Mouse (Mus musculus) 3T3-L1 (cell line): ENCODE measurements around the gene Hcfc2.
A peak's percentile ranks its signal among the peaks of the same experiment; 100 is the strongest.

ENCODE experiments used
- DNase-seq: peaks from one replicate; pipeline ENCODE4 v3.0.0-alpha.2; 2015; ENCODE audit warnings: low read depth, low spot score

Gene Hcfc2

GRCm38 (mm10) chr10:82770713-82771112 is 74.8 kb downstream of the Hcfc2 start:
- DNase-seq: no peak

GRCm38 (mm10) chr10:82771595-82772170 is 75.7 kb downstream of the Hcfc2 start:
- no peak for DNase-seq

GRCm38 (mm10) chr10:82774841-82775240 is 78.9 kb downstream of the Hcfc2 start:
- DNase-seq: no peak

- peak; percentile 73 for DNase-seq
Observed at GRCm38 (mm10) chr10:82777075-82777474, 81.1 kb downstream of the Hcfc2 start.

- DNase-seq: no peak
Observed at GRCm38 (mm10) chr10:82777886-82778285, 81.9 kb downstream of the Hcfc2 start.

GRCm38 (mm10) chr10:82778791-82779549 is 83.0 kb downstream of the Hcfc2 start:
- no peak for DNase-seq

GRCm38 (mm10) chr10:82779831-82780230 is 83.9 kb downstream of the Hcfc2 start:
- DNase-seq: no peak

- DNase-seq: peak; percentile 72
Observed at GRCm38 (mm10) chr10:82780322-82780721, 84.4 kb downstream of the Hcfc2 start.

GRCm38 (mm10) chr10:82780816-82781215 is 84.9 kb downstream of the Hcfc2 start:
- DNase-seq: no peak

- no peak for DNase-seq
Observed at GRCm38 (mm10) chr10:82782472-82782871, 86.5 kb downstream of the Hcfc2 start.

GRCm38 (mm10) chr10:82789181-82789580 is 93.2 kb downstream of the Hcfc2 start:
- no peak for DNase-seq

GRCm38 (mm10) chr10:82790504-82790903 is 94.5 kb downstream of the Hcfc2 start:
- DNase-seq: peak; percentile 64

- DNase-seq: no peak
Observed at GRCm38 (mm10) chr10:82791713-82792112, 95.8 kb downstream of the Hcfc2 start.
